Comparison of ENCODE assay signal across 32 mouse cellular contexts in genomic region chr16:23842609-23843008, GRCm38 (mm10). TPM values are rescaled to one million over a fixed set of nuclear protein-coding genes. Genes with fewer than 3 reads are reported as not detected.
DNase-seq lines count a peak whose midpoint lies in the region; ATAC-seq and TF ChIP-seq lines count a peak whose summit lies in the region.
"Had no signal": no experiment of that assay in that cellular context is flagged by ENCODE, and none has a peak within 500 bp of the region (broad histone marks: within the 10 kb centered on the region; RNA-seq: fewer than 3 reads in every experiment).

No protein-coding gene starts in this region.

- no peaks in the 10 kb centered on the region for H3K36me3 ChIP-seq in hindbrain, embryonic 11.5 days (ENCODE audit: control insufficient read depth, insufficient read depth, low read length)
- no peaks in the 10 kb centered on the region for H3K36me3 ChIP-seq in hindbrain, embryonic 16.5 days (ENCODE audit: control insufficient read depth, insufficient read depth, low read length)
- no peaks in the 10 kb centered on the region for H3K36me3 ChIP-seq in midbrain, postnatal 0 days (ENCODE audit: insufficient read depth, low read length)
- no peaks in the 10 kb centered on the region for H3K36me3 ChIP-seq in midbrain, embryonic 14.5 days (ENCODE audit: control insufficient read depth, insufficient read depth, low read length)
- H3K36me3 ChIP-seq in forebrain, embryonic 16.5 days (ENCODE audit: control insufficient read depth, insufficient read depth) = no peaks in the 10 kb centered on the region
- no peaks in the 10 kb centered on the region for H3K36me3 ChIP-seq in neural tube, embryonic 14.5 days (ENCODE audit: control insufficient read depth, insufficient read depth, low read length)
- H3K36me3 ChIP-seq: embryonic facial prominence, embryonic 12.5 days; heart, embryonic 10.5 days; limb, embryonic 15.5 days had no signal

- H3K4me1 ChIP-seq in hindbrain, embryonic 11.5 days (replicated peaks; ENCODE audit: control insufficient read depth, insufficient read depth, low read length) = no peaks in the 10 kb centered on the region
- no peaks in the 10 kb centered on the region for H3K4me1 ChIP-seq in hindbrain, embryonic 16.5 days (ENCODE audit: control insufficient read depth, insufficient read depth, low read depth, low read length)
- H3K4me1 ChIP-seq in midbrain, postnatal 0 days (ENCODE audit: insufficient read depth, low read length) = no peaks in the 10 kb centered on the region
- H3K4me1 ChIP-seq in midbrain, embryonic 14.5 days (ENCODE audit: control insufficient read depth, insufficient read depth, low read length) = no peaks in the 10 kb centered on the region
- H3K4me1 ChIP-seq in forebrain, embryonic 16.5 days (replicated peaks; ENCODE audit: control insufficient read depth, insufficient read depth, low read length) = no peaks in the 10 kb centered on the region
- H3K4me1 ChIP-seq in neural tube, embryonic 14.5 days (ENCODE audit: control insufficient read depth, insufficient read depth, low read length) = 0 out of 2 replicates have a peak, but pooled peaks cover 3% of the 10 kb centered on the region
- H3K4me1 ChIP-seq: limb, embryonic 15.5 days had no signal

- no peak for TF ChIP-seq CTCF in midbrain, postnatal 0 days (IDR thresholded peaks at IDR 0.05)
- TF ChIP-seq CTCF in gastrocnemius, adult 2 months (IDR thresholded peaks at IDR 0.05) = no peak

- H3K9me3 ChIP-seq in hindbrain, embryonic 11.5 days (ENCODE audit: control insufficient read depth, low read length) = no peaks in the 10 kb centered on the region
- H3K9me3 ChIP-seq in hindbrain, embryonic 16.5 days (ENCODE audit: control insufficient read depth, low read length) = no peaks in the 10 kb centered on the region
- no peaks in the 10 kb centered on the region; the same call in 1 of the 2 replicates for H3K9me3 ChIP-seq in midbrain, postnatal 0 days (ENCODE audit: low read length)
- no peaks in the 10 kb centered on the region for H3K9me3 ChIP-seq in midbrain, embryonic 14.5 days (ENCODE audit: control insufficient read depth, low read length)
- H3K9me3 ChIP-seq in forebrain, embryonic 16.5 days (ENCODE audit: control insufficient read depth, low read length) = 0 out of 2 replicates have a peak, but pooled peaks cover 2% of the 10 kb centered on the region
- no peaks in the 10 kb centered on the region for H3K9me3 ChIP-seq in neural tube, embryonic 14.5 days (ENCODE audit: control insufficient read depth, low read length)
- H3K9me3 ChIP-seq: embryonic facial prominence, embryonic 12.5 days; heart, embryonic 10.5 days; limb, embryonic 15.5 days had no signal

- peak; percentile 17 for DNase-seq in hindbrain, embryonic 11.5 days (ENCODE audit: low spot score)
- peak; percentile 42 for DNase-seq in midbrain, postnatal 0 days (ENCODE audit: low spot score)
- DNase-seq in midbrain, embryonic 14.5 days = no peak
- DNase-seq in cerebellum, postnatal 14 days = no peak
- no peak for DNase-seq in gastrocnemius, adult 2 months
- DNase-seq: adrenal gland, adult 8-10 months; cerebellum, adult 2 months; cerebellum, postnatal 36 days; gastrocnemius, postnatal 10 days; left cerebral cortex, postnatal 4 days; lung, embryonic 14.5 days; lung, postnatal 36 days; right cerebral cortex, adult 18-20 months; right cerebral cortex, postnatal 4 days; thymus, postnatal 14 days had no signal

- H3K27me3 ChIP-seq in hindbrain, embryonic 11.5 days (ENCODE audit: control insufficient read depth, insufficient read depth, low read length) = no peaks in the 10 kb centered on the region
- no peaks in the 10 kb centered on the region for H3K27me3 ChIP-seq in hindbrain, embryonic 16.5 days (replicated peaks; ENCODE audit: control insufficient read depth, insufficient read depth, low read length)
- H3K27me3 ChIP-seq in midbrain, postnatal 0 days (ENCODE audit: insufficient read depth, low read length) = no peaks in the 10 kb centered on the region
- H3K27me3 ChIP-seq in midbrain, embryonic 14.5 days (ENCODE audit: control insufficient read depth, insufficient read depth, low read length) = no peaks in the 10 kb centered on the region
- H3K27me3 ChIP-seq in forebrain, embryonic 16.5 days (replicated peaks; ENCODE audit: control insufficient read depth, insufficient read depth, low read length) = peaks cover 37% of the 10 kb centered on the region
- no peaks in the 10 kb centered on the region for H3K27me3 ChIP-seq in neural tube, embryonic 14.5 days (ENCODE audit: control insufficient read depth, insufficient read depth, low read length)
- H3K27me3 ChIP-seq: embryonic facial prominence, embryonic 12.5 days; limb, embryonic 15.5 days had no signal

- 50% methylated on average over 3 of the region's 3 CpGs for WGBS in hindbrain, embryonic 11.5 days
- 43% methylated on average over 3 of the region's 3 CpGs for WGBS in hindbrain, embryonic 16.5 days
- WGBS in midbrain, postnatal 0 days = 63% methylated on average over 3 of the region's 3 CpGs
- WGBS in midbrain, embryonic 14.5 days = 58% methylated on average over 3 of the region's 3 CpGs
- WGBS in forebrain, embryonic 16.5 days = 22% methylated on average over 3 of the region's 3 CpGs
- 23% methylated on average over 3 of the region's 3 CpGs for WGBS in neural tube, embryonic 14.5 days

- no peak overlapping the region for H3K9ac ChIP-seq in hindbrain, embryonic 11.5 days (ENCODE audit: low read depth, low read length)
- H3K9ac ChIP-seq in hindbrain, embryonic 16.5 days (ENCODE audit: low read depth, low read length) = no peak overlapping the region
- H3K9ac ChIP-seq in midbrain, postnatal 0 days (replicated peaks; ENCODE audit: low read length, poor library complexity, severe bottlenecking) = no peak overlapping the region
- H3K9ac ChIP-seq in midbrain, embryonic 14.5 days (replicated peaks; ENCODE audit: low read length) = no peak overlapping the region
- no peak overlapping the region for H3K9ac ChIP-seq in forebrain, embryonic 16.5 days (replicated peaks; ENCODE audit: low read depth, low read length)
- H3K9ac ChIP-seq in neural tube, embryonic 14.5 days (replicated peaks; ENCODE audit: low read depth, low read length) = no peak overlapping the region
- H3K9ac ChIP-seq: embryonic facial prominence, embryonic 12.5 days; limb, embryonic 15.5 days; liver, embryonic 14.5 days; lung, embryonic 14.5 days had no signal

- H3K27ac ChIP-seq in hindbrain, embryonic 11.5 days (ENCODE audit: low read depth, low read length) = no peak overlapping the region
- no peak overlapping the region for H3K27ac ChIP-seq in hindbrain, embryonic 16.5 days (ENCODE audit: low read depth, low read length)
- H3K27ac ChIP-seq in midbrain, postnatal 0 days (ENCODE audit: low read depth, low read length) = no peak overlapping the region
- H3K27ac ChIP-seq in midbrain, embryonic 14.5 days (replicated peaks; ENCODE audit: low read depth, low read length) = no peak overlapping the region
- no peak overlapping the region for H3K27ac ChIP-seq in forebrain, embryonic 16.5 days (ENCODE audit: low read length)
- H3K27ac ChIP-seq in neural tube, embryonic 14.5 days (ENCODE audit: low read depth, low read length) = no peak overlapping the region
- no peak overlapping the region for H3K27ac ChIP-seq in gastrocnemius, adult 2 months
- H3K27ac ChIP-seq: embryonic facial prominence, embryonic 12.5 days; heart, embryonic 10.5 days; kidney, postnatal 0 days; limb, embryonic 15.5 days; liver, embryonic 14.5 days had no signal

- intact Hi-C loops in gastrocnemius, adult 2 months (cut with DNase I) = no loop called here

- no peak for ATAC-seq in hindbrain, embryonic 11.5 days (ENCODE audit: low FRiP score)
- no peak for ATAC-seq in hindbrain, embryonic 16.5 days
- ATAC-seq in midbrain, postnatal 0 days (ENCODE audit: low FRiP score) = no peak
- no peak for ATAC-seq in midbrain, embryonic 14.5 days (ENCODE audit: low FRiP score, low TSS enrichment)
- ATAC-seq in forebrain, embryonic 16.5 days = peak; percentile 43; the same call in 1 of the 2 replicates
- ATAC-seq in neural tube, embryonic 14.5 days (ENCODE audit: low read depth) = peak; percentile 36; the same call in 1 of the 2 replicates
- ATAC-seq: activated CD4-positive, CD25-positive, alpha-beta regulatory T cell, adult 4 months; intestine, postnatal 0 days; midbrain, embryonic 16.5 days had no signal

- no peak overlapping the region for H3K4me2 ChIP-seq in hindbrain, embryonic 11.5 days (replicated peaks; ENCODE audit: low read depth, low read length)
- no peak overlapping the region for H3K4me2 ChIP-seq in hindbrain, embryonic 16.5 days (ENCODE audit: low read length)
- H3K4me2 ChIP-seq in midbrain, postnatal 0 days (ENCODE audit: low read depth, low read length, poor library complexity, severe bottlenecking) = no peak overlapping the region
- H3K4me2 ChIP-seq in midbrain, embryonic 14.5 days (ENCODE audit: low read length) = no peak overlapping the region
- no peak overlapping the region for H3K4me2 ChIP-seq in forebrain, embryonic 16.5 days (ENCODE audit: low read length)
- H3K4me2 ChIP-seq in neural tube, embryonic 14.5 days (ENCODE audit: low read depth, low read length) = no peak overlapping the region
- H3K4me2 ChIP-seq: embryonic facial prominence, embryonic 12.5 days; limb, embryonic 15.5 days; lung, embryonic 14.5 days had no signal

- no peak overlapping the region for H3K4me3 ChIP-seq in hindbrain, embryonic 11.5 days (ENCODE audit: low read depth, low read length)
- H3K4me3 ChIP-seq in hindbrain, embryonic 16.5 days (ENCODE audit: low read length) = no peak overlapping the region
- no peak overlapping the region for H3K4me3 ChIP-seq in midbrain, postnatal 0 days (ENCODE audit: low read depth, low read length)
- no peak overlapping the region for H3K4me3 ChIP-seq in midbrain, embryonic 14.5 days (replicated peaks; ENCODE audit: low read depth, low read length)
- H3K4me3 ChIP-seq in forebrain, embryonic 16.5 days (replicated peaks; ENCODE audit: low read length) = no peak overlapping the region
- H3K4me3 ChIP-seq in neural tube, embryonic 14.5 days (ENCODE audit: low read depth, low read length) = no peak overlapping the region
- H3K4me3 ChIP-seq in gastrocnemius, adult 2 months = no peak overlapping the region
- H3K4me3 ChIP-seq: embryonic facial prominence, embryonic 12.5 days; heart, embryonic 10.5 days; limb, embryonic 15.5 days; megakaryocyte, embryonic 14.5 days had no signal

RNA-seq across cellular contexts. Expression of gene Sst, which starts 48.1 kb away (rescaled TPM):
- 74.9 and 98.9 TPM in 2 replicates for polyA plus RNA-seq in hindbrain, embryonic 11.5 days (2014; fragmentation: Nextera tagmentation; extraction: Ambion mirVana)
- polyA plus RNA-seq in hindbrain, embryonic 16.5 days (2015; fragmentation: Nextera tagmentation; extraction: Ambion mirVana) = 295 and 377 TPM in 2 replicates
- 380 and 464 TPM in 2 replicates for total RNA-seq in midbrain, postnatal 0 days (2014; rRNA removed)
- 510 and 559 TPM in 2 replicates for polyA plus RNA-seq in midbrain, postnatal 0 days (2015; fragmentation: Nextera tagmentation; extraction: Ambion mirVana)
- 257 and 380 TPM in 2 replicates for polyA plus RNA-seq in midbrain, embryonic 14.5 days (2014; fragmentation: Nextera tagmentation; extraction: Ambion mirVana)
- 208 and 241 TPM in 2 replicates for polyA plus RNA-seq in forebrain, embryonic 16.5 days (2015; fragmentation: Nextera tagmentation; extraction: Ambion mirVana)
- polyA plus RNA-seq in neural tube, embryonic 14.5 days (2014; fragmentation: Nextera tagmentation; extraction: Ambion mirVana) = 202 and 248 TPM in 2 replicates
- not detected for total RNA-seq in gastrocnemius, adult 2 months (2021)
- total RNA-seq: granulocyte monocyte progenitor cell, adult 5-6 weeks; hematopoietic stem cell, adult 5-6 weeks; MEL had no signal
- polyA plus RNA-seq: activated CD4-positive, CD25-positive, alpha-beta regulatory T cell, adult 4 months; C2C12; heart, embryonic 16.5 days; kidney, postnatal 0 days; lung, embryonic 14.5 days had no signal

Comparison
In these comparisons a context has a peak if more than half of its experiments do, and no peak if none do; other contexts are left out.
1. DNase-seq: peak in hindbrain, embryonic 11.5 days (single experiment) and midbrain, postnatal 0 days (single experiment); none in midbrain, embryonic 14.5 days (single experiment), cerebellum, postnatal 14 days (0 of 2) and gastrocnemius, adult 2 months (single experiment).
2. ATAC-seq: peak in forebrain, embryonic 16.5 days (single experiment) and neural tube, embryonic 14.5 days (single experiment); none in hindbrain, embryonic 11.5 days (single experiment), hindbrain, embryonic 16.5 days (single experiment), midbrain, postnatal 0 days (single experiment) and midbrain, embryonic 14.5 days (single experiment).